Mouse (Mus musculus) activated CD4-positive, CD25-positive, alpha-beta regulatory T cell, adult 4 months (primary cell): ENCODE results near the gene Eef1akmt3. TPM values are rescaled to one million over a fixed set of nuclear protein-coding genes. Genes with fewer than 3 reads are reported as not detected.
A peak's percentile ranks its signal among the peaks of the same experiment; 100 is the strongest.

ENCODE experiments used
- ATAC-seq: one replicate; pipeline ENCODE4 v1.8.0; 2017
- polyA plus RNA-seq, 2 experiments: library from polyadenylated mRNA; unstranded; fragments of 100-300 nt; shearing (Covaris generic); gene quantifications; one replicate each; pipeline ENCODE4 v1.2.1; 2017

Eef1akmt3 gene
- polyA plus RNA-seq, 2 experiments from 2014 or later: 0.52 TPM; not detected in 1

- no peak for ATAC-seq
These were observed 43.8 kb downstream of the Eef1akmt3 start for GRCm38 (mm10) chr10:126997340-126998113.

- ATAC-seq: no peak
These were observed 47.7 kb downstream of the Eef1akmt3 start for GRCm38 (mm10) chr10:126993621-126994020.

DNA sequence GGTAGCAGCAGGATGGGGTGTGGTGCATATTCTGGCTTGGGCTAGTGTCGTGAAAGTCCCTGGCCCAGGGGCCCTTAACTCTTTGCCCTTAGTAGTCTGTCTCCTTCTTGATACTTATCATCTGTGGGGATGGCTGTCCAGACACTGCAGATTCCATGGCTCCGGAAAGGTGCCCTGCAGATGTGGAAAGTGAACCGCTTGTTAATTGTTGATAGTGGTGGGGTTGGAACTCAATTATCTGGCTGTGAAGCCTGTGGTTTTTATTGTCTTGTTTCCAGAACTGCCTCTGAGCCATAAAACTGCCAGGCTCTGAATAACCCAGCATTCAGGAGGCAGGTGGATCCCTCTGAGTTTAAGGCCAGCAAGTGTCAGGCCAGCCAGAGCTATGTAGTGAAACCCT, 49.6 kb downstream of the Eef1akmt3 start:
- ATAC-seq: no peak

- peak; percentile 84 for ATAC-seq
These were observed 50.8 kb downstream of the Eef1akmt3 start for GRCm38 (mm10) chr10:126990313-126991056.

- ATAC-seq: no peak
These were observed 52.7 kb downstream of the Eef1akmt3 start for GRCm38 (mm10) chr10:126988513-126989165.

GRCm38 (mm10) chr10:126987183-126988118, 53.9 kb downstream of the Eef1akmt3 start:
- ATAC-seq: no peak

- ATAC-seq: no peak
These were observed 54.8 kb downstream of the Eef1akmt3 start for GRCm38 (mm10) chr10:126986541-126986961.

GRCm38 (mm10) chr10:126985579-126985978, 55.7 kb downstream of the Eef1akmt3 start:
- ATAC-seq: no peak

- no peak for ATAC-seq
These were observed 56.2 kb downstream of the Eef1akmt3 start for GRCm38 (mm10) chr10:126985127-126985526.

GRCm38 (mm10) chr10:126984189-126985004, 56.9 kb downstream of the Eef1akmt3 start:
- no peak for ATAC-seq

GRCm38 (mm10) chr10:126983193-126983725, 58.1 kb downstream of the Eef1akmt3 start:
- ATAC-seq: no peak

DNA sequence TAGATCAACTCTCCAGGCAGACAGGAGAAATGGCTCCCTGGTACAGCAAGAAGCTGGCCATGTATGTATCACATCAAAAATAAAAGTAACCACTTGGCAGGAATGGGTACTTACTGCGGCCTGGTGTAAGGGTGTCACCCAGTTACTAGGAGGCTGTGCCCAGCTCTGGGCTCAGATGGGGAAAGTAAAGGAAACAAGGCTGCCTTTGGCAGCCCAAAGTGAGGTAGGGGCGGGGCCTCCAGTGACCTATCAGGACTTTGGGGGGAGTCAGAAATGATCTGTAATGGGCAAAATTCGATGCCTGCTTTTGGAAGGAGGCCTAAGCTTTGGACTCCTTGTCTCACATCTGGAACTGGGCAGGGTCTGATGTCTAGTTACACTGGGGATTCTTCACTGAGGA, 59.6 kb downstream of the Eef1akmt3 start:
- ATAC-seq: no peak

Other genes starting within 250 kb of the Eef1akmt3 start
- 1 to 10 TPM; 5.9 to 6.9 TPM for gene Atp23, start 140.2 kb downstream of the Eef1akmt3 start, polyA plus RNA-seq
- 10 to 100 TPM; 29.8 to 35.8 TPM for gene Ctdsp2, start 62.8 kb downstream of the Eef1akmt3 start, polyA plus RNA-seq
- not detected for gene Avil, start 40.8 kb downstream of the Eef1akmt3 start, polyA plus RNA-seq
- gene Tsfm, start 10.7 kb downstream of the Eef1akmt3 start, polyA plus RNA-seq: 10 to 100 TPM; 42.5 to 57.1 TPM
- 10 to 100 TPM; 19.8 to 23.9 TPM for gene Mettl1, start 99 bp downstream of the Eef1akmt3 start, polyA plus RNA-seq
- gene Cyp27b1, start 6.7 kb upstream of the Eef1akmt3 start, polyA plus RNA-seq: not detected
- 1 to 10 TPM in 1 of 2 experiments, under 1 TPM in 1; 0.65 to 1.0 TPM for gene March9, start 18.7 kb upstream of the Eef1akmt3 start, polyA plus RNA-seq
- 100 to 1,000 TPM; 304 to 317 TPM for gene Cdk4, start 22.0 kb upstream of the Eef1akmt3 start, polyA plus RNA-seq
- 100 to 1,000 TPM in 1 of 2 experiments, 10 to 100 TPM in 1; 99.2 to 103 TPM for gene Tspan31, start 28.8 kb upstream of the Eef1akmt3 start, polyA plus RNA-seq
- 10 to 100 TPM; 20.4 to 29.9 TPM for gene Agap2, start 33.8 kb upstream of the Eef1akmt3 start, polyA plus RNA-seq
- gene Os9, start 79.6 kb upstream of the Eef1akmt3 start, polyA plus RNA-seq: 10 to 100 TPM; 51.3 to 75.5 TPM
- 100 to 1,000 TPM; 152 to 209 TPM for gene B4galnt1, start 123.7 kb upstream of the Eef1akmt3 start, polyA plus RNA-seq
- gene Slc26a10, start 139.1 kb upstream of the Eef1akmt3 start, polyA plus RNA-seq: 1 to 10 TPM; 2.5 to 2.7 TPM
- not detected for gene Arhgef25, start 148.6 kb upstream of the Eef1akmt3 start, polyA plus RNA-seq
- 10 to 100 TPM; 40.6 to 42.9 TPM for gene Dtx3, start 154.2 kb upstream of the Eef1akmt3 start, polyA plus RNA-seq
- 10 to 100 TPM; 24.2 to 27.8 TPM for gene Pip4k2c, start 170.1 kb upstream of the Eef1akmt3 start, polyA plus RNA-seq
- gene Kif5a, start 221.8 kb upstream of the Eef1akmt3 start, polyA plus RNA-seq: under 1 TPM; 0.18 to 0.70 TPM
- 10 to 100 TPM; 55.4 to 60.6 TPM for gene Dctn2, start 224.9 kb upstream of the Eef1akmt3 start, polyA plus RNA-seq
- 10 to 100 TPM in 1 of 2 experiments, 1 to 10 TPM in 1; 4.0 to 10.6 TPM for gene Mbd6, start 247.5 kb upstream of the Eef1akmt3 start, polyA plus RNA-seq